Mouse (Mus musculus): ENCODE results near the gene Rprd1b.

The Rprd1b gene

GRCm38 (mm10) chr2:158145528-158146065 lies 117.3 kb downstream of the Rprd1b start:
- in situ Hi-C loops (cut with MboI, MseI), result no loop called here

DNA sequence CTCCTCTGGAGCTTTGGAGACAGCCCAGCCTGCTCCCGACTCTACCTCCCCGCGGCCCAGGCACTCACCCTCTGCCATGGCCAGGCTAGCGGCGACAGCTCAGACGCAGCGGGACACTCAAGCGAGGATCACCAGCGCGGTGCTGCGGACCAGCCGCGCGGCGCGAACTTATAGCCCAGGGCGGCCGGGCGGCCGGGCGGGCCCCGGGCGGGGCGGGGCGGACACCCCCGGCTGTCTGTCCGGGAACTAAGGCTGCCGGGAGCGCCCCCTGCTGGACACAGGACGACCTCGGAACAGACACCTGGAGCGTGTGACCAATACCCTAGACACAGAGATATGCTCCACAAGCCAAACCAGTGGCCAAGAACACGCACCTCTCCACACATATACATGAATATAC lies 117.9 kb downstream of the Rprd1b start, which contains the start of gene Tgm2:
Tgm2 (minus strand) TSS at position 214 of the 400 bp plus-strand sequence.
- in situ Hi-C loops (cut with MboI, MseI), result no loop called here

DNA sequence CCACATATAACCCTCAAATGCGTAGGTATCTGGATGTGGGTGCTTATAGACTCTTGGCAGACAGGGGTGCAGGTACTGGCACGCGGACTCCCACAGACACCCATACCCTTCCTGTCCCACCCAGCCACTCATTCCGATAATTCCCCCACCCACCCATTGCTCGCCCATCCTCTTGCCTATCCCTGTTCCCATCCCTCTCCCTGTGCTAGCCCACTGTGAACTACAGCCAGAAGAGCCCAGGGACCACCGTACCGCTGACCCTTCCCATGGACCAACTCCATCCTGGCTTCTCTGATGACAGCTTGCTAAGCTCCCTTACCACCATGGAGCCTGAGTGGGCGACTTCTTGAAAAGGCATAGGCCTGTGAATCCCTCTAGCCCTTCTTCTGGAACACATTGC lies 118.7 kb downstream of the Rprd1b start:
- in situ Hi-C loops (cut with MboI, MseI), result no loop called here

- in situ Hi-C loops (cut with MboI, MseI), result no loop called here
Observed at GRCm38 (mm10) chr2:158151077-158151476, 122.8 kb downstream of the Rprd1b start.

GRCm38 (mm10) chr2:158152685-158153309 lies 124.5 kb downstream of the Rprd1b start:
- in situ Hi-C loops (cut with MboI, MseI), result no loop called here

DNA sequence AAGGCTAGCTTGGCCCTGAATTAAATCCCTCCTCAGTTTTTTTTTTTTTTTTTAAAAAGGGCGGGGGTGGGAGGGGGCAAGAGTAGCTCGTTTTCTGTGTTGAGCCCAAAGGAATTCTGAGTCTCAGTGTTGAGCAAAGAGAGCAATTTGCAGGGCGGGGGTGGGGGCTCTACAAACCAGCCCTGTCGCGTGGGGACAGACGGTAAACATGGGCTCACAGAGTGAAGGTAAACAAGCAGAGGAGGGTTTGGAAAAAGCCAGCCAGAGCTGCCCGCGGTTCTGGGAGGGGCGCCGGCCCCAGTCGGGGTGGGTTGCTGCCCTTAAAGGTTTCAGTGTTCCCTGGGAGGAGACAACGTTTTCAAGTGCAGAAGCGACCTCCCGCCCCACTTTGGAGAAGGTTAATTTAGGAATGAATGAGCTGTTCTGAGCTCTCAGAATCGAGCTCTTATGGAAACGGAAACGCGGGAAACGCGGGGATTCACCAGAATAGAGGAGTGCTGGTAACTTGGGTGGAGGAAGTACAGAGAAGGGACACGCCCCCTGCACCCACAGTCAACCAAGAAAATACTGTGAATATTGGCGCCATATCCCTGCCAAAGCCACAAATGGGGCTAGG lies 125.5 kb downstream of the Rprd1b start:
- in situ Hi-C loops (cut with MboI, MseI), result no loop called here

DNA sequence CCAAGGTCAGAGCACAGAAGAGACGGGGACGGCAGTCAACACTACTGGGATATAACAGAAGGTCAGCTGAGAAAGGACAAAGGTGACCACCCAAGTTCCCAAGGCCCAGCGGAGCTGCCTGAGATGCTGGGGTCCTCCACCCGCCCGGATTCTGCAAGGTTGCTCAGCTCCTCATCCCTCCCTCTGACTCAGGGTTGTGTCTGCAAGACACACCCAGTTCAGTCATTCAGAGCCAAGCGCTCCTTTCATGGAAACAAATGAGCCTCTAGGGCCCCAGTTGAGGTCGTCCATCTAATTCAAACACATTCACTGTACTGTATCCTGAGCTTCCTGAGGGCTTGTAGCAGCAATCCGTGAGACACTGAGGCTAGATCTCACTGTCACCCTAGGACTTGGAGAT lies 126.3 kb downstream of the Rprd1b start:
- in situ Hi-C loops (cut with MboI, MseI), result no loop called here

DNA sequence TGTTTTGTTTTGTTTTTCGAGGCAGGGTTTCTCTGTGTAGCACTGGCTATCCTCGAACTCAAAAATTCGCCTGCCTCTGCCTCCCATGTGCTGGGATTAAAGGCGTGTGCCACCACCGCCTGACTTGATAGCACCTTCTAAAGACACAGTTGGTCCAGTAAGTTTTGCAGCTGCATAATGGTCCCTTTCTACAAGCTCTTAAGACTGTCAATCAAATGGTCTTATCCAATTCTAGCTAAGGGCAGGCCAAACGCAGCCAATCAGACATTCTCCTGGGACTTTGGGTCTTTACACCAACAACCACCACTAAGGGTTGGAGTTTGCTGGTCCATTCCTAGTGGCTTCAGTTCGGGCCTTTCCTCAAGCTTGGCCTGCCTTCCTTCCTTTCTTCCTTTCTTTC lies 126.8 kb downstream of the Rprd1b start:
- in situ Hi-C loops (cut with MboI, MseI), result no loop called here

DNA sequence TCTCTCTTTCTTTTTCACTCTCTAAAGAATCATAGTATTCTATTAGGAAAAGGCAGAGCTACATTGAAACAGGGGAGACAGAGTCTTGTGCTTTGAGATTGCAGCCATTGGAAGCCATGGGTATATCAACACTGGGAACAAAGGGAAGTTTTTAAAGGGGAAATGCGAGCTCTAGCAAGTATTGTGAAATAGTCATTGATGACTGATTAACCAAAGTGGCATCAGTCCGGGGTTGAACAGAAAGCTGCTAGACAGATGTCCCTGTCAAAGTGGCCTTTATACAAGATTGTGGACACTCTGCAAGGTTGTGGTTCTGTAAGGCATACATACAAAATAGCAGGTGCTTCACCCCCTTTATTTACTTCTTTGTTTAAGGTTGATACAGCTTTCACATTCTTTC lies 127.3 kb downstream of the Rprd1b start:
- in situ Hi-C loops (cut with MboI, MseI), result no loop called here

GRCm38 (mm10) chr2:158156487-158156886 lies 128.2 kb downstream of the Rprd1b start:
- in situ Hi-C loops (cut with MboI, MseI), result no loop called here

DNA sequence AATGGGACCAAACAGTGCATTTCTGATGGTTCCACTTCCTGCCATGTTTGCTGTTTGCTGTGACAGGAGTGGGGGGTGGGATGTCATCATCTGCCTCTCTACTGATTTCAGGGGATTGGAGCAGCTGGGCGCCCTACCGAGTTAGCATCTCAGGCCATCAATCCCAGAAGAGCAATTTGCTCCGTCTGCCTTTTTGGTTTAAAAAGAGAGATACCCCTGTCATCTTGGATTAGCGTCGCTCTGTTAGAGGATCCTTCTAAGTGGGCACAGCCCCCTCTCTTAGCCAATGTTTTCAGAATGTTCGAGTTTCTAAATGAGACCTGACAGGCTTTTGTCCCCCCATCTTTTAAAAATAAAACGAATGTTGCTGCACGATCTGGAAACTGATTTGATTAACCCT lies 129.4 kb downstream of the Rprd1b start:
- in situ Hi-C loops (cut with MboI, MseI), result no loop called here

DNA sequence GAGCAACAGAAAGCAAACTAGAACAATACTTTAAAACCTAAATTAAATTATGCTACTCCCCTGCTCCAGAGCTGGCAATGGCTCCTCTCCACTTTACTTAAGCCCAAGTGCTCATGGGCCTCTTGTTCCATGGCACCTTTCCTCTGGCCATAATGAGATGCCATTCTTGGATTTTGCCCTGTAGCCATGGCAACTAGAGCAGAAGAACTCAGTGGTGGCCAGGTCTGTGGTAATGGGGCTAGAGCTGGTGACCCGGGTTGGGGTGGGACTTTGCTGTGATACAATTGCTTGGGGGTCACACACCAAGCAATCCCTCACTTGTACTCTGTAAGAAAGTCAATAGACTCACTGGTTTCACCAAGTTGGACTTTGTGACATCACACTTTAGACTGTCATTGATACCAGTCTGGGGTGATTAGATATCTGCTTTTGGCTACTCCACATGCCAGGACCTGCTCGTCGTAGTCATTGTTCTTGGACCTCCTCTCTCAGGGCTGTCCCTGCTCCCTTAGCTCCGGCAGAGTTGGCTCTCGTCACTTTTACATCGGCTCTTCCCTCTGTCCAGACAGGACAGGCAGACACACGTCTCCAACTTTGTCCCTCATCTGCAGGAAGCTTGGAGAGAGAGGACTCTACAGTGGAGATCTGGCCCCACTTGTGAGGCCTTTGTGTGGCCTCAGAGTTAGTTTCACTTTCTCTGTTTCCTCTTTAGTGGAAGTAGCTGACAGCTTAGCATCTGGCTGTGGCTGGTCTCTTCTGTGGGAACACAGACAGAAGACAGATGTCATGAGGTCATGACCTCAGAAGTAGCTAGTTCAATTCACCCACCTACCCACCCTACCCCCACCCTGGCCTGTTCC lies 131.3 kb downstream of the Rprd1b start:
- in situ Hi-C loops (cut with MboI, MseI), result no loop called here

- in situ Hi-C loops (cut with MboI, MseI), result no loop called here
Observed at GRCm38 (mm10) chr2:158161761-158162160, 133.5 kb downstream of the Rprd1b start.

DNA sequence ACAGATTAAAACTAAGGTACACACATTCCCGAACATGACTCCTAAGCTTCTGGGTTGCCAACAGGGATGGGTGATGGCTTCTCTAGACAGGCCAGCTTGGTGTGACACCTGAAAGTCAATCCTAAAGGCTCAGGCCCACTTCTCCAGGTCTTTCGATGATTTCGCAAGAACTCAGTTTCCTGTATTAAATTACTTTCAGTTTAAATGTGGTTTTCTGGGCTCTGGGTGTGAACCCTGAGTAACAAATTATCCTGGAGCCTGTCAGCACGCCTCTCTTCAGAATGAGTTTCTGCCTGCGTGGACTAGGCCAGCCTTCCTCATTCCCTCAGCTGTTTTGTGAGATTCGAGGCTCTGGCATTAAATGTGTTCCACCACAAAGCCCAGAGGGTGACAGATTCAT lies 134.7 kb downstream of the Rprd1b start:
- in situ Hi-C loops (cut with MboI, MseI), result no loop called here

- in situ Hi-C loops (cut with MboI, MseI), result no loop called here
Observed at GRCm38 (mm10) chr2:158165776-158166175, 137.5 kb downstream of the Rprd1b start.

- in situ Hi-C loops (cut with MboI, MseI), result no loop called here
Observed at GRCm38 (mm10) chr2:158166628-158167027, 138.3 kb downstream of the Rprd1b start.

DNA sequence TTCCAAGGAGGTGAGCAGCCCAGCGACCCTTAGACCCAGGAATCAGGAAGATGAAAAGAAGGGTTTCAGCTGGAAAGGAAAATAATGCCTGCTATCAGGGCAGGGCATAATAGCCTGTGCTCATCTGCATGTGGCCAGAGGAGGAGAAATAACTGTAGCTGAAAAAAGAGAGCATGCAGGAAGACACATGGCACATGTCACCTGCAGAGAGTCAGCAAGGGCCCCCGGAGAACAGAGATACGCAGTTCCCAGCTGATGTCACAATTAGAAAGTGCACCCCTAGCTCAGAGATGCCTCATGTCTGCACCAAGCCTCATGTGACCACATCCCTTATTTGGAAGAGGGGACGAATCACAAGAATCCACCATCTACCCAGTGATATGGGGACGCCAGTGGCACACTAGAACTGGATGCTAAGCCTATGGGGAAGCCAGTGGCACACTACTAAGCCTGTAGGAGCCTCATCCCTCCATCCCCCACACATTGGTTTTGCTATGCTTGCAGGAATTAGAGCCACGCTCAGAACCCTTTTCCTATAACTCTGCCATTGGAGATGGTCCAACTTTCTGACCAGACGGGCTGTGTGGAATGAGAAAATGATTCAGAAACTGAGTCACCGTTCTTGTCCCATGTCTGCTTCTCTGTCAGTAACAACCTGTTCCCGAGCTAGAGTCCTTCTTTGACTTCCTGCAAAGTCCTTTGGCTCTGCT lies 139.4 kb downstream of the Rprd1b start:
- in situ Hi-C loops (cut with MboI, MseI), result no loop called here

DNA sequence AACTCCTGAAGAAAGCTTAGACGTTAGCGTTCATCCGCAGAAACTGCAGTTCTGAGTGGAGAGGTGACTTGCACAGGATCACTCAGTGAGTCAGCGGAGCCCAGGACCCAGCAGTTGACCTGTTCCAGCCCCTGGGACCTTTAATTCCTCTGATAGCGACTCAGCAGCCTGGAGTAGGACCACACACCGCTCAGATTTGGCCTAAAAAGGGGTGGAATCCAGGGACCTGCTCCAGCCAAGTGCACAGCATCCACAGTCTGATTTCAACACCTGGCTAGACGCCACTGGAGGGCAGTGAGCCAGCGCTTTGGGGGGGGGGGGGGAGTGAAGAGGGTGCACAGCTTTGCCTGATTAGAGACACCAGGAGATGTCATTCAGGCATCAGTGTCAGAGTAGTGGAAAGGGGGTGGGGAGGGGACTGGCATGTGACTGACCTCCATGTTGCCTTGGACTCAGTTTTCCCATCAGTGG lies 140.5 kb downstream of the Rprd1b start:
- in situ Hi-C loops (cut with MboI, MseI), result no loop called here

GRCm38 (mm10) chr2:158169351-158169750 lies 141.1 kb downstream of the Rprd1b start:
- in situ Hi-C loops (cut with MboI, MseI), result no loop called here

DNA sequence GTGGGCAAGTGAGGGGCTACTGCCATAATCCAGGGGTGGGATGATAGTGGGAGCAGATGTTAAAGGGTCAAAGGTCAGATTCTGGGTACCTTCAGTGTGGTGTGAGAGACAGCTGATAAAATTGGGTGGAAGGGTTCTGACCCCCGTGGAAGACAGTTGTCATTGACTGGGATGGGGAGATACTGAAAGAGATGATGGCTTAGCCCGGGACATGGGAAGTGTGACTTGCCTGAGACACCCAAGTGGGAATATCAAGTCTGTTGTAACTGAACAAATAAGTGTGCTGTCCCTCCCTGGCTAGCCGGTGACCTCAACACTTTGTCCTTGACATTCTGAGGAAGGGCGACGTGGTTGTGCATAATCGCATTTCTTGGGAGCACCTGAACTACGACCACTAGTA lies 141.5 kb downstream of the Rprd1b start:
- in situ Hi-C loops (cut with MboI, MseI), result no loop called here

- in situ Hi-C loops (cut with MboI, MseI), result no loop called here
Observed at GRCm38 (mm10) chr2:158170394-158170793, 142.1 kb downstream of the Rprd1b start.

DNA sequence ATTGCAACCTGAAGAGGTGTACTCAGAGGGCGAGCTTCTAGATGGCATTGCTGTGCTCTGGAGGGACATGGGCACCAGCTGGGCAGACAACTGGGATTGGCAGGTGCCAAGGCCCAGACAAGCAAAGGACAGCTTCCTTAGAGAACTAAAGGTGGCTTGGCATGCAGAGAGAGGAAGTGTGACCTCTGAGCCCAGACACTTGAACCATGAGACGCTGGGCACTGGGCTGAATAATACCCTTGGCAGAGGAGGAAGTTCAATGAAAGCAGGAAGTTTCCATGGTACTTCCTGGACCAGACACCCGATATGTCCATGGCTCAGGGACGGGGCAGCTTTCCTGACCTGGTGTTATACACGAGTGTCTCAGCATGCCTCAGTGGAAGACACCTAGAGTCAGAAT lies 146.1 kb downstream of the Rprd1b start:
- in situ Hi-C loops (cut with MboI, MseI), result no loop called here

Data from T-helper 2 cell (primary cell).